Mouse (Mus musculus) T-cell, adult 2 months (primary cell): ENCODE measurements around the gene Krt26.

ENCODE experiments used
- DNase-seq: peaks from one replicate; pipeline ENCODE4 v3.0.0; 2022; ENCODE audit warnings: low spot score

Gene Krt26

DNA sequence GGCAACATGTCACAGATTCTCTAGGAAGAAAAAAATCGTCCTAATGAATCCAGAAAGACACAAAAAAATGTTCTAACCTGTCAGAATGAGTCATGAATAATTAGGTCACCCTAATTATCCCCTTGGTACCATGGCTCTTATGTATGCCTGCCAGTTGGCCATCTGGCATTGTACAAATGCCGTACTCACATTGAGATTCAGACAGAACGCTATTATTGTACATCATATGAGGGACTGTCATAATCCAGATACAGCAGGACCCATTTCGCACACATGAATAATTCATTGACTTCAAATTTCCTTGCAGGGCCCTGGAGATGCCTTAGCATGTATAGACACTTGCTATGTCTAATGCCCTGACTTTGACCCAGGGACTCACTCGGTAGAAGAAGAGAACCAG lies 53.8 kb downstream of the Krt26 start:
- DNase-seq = no peak

DNA sequence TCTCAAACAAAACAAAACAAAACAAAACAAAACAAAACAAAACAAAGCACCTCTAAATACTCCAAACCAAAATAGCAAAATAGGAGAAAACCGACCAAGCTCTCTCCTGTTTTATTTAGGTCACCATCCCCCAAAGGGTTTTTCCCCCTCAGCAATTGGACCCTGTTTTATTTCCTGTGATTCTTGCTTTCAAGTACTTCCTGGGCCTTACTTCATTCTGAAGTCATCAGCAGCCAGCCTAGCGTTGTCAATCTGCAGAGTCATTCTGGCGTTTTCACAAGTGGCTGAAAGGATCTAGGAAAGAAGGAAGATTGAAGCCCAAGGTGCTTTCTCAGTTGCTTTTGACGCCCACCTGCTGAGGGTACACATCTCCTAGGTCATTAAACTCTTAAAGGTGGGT lies 54.4 kb downstream of the Krt26 start:
- no peak for DNase-seq

DNA sequence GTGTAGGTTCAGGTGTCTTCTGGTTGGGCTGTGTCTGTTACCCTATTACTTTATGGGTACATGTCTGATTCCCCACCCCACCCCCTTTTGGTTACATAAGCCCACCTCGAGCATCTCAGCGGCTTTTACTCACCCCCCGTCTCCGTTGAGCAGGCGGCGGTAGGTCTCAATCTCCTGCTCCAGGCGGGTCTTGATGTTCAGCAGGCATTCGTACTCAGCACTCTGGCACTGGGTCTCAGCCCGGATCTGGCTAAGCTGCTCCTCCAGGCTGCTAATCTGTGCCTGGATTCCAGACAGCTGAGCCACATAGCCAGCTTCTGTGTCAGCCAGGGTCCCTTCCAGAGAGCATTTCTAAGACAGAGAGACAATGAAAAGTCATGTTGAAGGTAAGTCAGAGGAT lies 56.6 kb downstream of the Krt26 start:
- DNase-seq = no peak

DNA sequence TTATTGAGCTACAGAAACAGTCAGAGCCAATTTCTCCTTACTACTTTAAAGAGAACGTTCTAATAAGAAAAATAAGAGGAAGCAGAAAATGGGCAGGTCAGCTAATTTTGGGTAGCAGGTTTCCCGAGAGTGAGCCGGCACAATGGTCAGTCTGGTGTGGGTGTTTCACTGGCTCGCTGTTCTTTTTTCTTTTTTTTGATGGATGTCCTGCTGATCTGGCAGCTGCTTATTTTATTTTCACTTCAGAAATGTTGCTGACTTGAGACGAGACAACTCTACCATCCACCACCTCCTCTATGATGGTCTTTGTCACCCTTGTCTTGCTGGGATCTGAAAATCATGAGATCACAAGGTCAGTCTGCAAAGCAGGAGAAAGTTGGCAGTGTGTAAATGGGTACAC lies 57.8 kb downstream of the Krt26 start:
- no peak for DNase-seq
